Mouse (Mus musculus): ENCODE measurements around the gene Rnf213. TPM values are rescaled to one million over a fixed set of nuclear protein-coding genes. Genes with fewer than 3 reads are reported as not detected.

The Rnf213 gene
- total RNA-seq, 1 experiment, result 37.3 TPM

DNA sequence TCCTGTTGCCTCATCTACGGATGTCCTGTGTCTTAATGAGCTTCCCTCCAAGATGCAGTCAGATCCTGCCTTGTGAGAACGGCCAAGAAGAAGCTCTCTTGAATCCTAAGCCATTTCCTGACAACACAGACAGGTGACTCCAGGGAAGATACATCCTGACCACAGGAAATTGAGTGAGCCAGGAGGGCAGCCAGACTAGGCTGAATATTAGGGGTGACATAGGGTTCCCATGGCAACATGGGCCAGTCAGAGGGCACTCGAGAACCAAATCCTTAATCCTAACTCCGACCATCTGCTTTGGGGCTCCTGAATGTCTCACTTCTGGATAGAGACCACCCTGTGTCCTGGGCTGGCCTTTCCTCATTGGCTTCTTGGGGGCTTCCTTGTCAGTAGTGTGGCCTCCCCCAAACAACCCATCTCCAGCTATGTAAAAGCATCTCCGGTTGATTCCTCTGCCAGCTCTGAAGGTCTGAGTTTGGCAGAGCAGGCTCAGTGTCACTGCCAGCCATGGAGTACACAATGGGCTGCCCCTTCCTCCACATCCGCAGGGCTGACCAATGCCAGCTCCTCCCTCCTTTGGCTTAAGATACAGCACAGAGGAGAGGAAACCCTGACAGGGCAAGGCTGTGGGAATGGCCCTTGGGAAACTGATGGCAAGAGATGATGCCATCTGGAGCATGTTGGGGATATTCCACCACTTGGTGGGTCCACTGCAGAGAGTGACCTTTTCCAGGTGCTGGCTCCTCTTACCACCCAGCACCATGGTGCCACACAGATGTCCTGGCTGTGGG, 129.2 kb downstream of the Rnf213 start:
- TF ChIP-seq ZNF384 (IDR thresholded peaks at IDR 0.05; ENCODE audit: low read depth, low read length) (no peak), ZC3H11A (IDR thresholded peaks at IDR 0.05; ENCODE audit: borderline replicate concordance, low read depth, low read length) (no peak), HCFC1 (IDR thresholded peaks at IDR 0.05; ENCODE audit: borderline replicate concordance, insufficient read depth, low read length) (no peak), CHD2 (IDR thresholded peaks at IDR 0.05; ENCODE audit: low read depth, low read length) (no peak), MAFK (IDR thresholded peaks at IDR 0.05; ENCODE audit: insufficient read depth, low read depth, low read length) (no peak)
- Histone ChIP-seq H3K27ac (ENCODE audit: insufficient read depth, low read depth, low read length, poor library complexity, severe bottlenecking) (no peak overlapping the region), H3K36me3 (ENCODE audit: control insufficient read depth, insufficient read depth, low read length, poor library complexity, severe bottlenecking) (no peaks in the 10 kb centered on the region), H3K9ac (ENCODE audit: insufficient read depth, low read depth, low read length, poor library complexity, severe bottlenecking) (no peak overlapping the region), H3K4me3 (ENCODE audit: insufficient read depth in 1 of 2, low read depth in 1 of 2, low read length in 2 of 2, poor library complexity in 1 of 2, severe bottlenecking in 1 of 2) (no peak overlapping the region), H3K9me3 (ENCODE audit: control insufficient read depth, insufficient read depth, low read depth, low read length) (no peaks in the 10 kb centered on the region), H3K4me1 (ENCODE audit: control insufficient read depth in 2 of 2, insufficient read depth in 2 of 2, low read length in 2 of 2, poor library complexity in 1 of 2) (peaks cover 2 to 8% of the 10 kb centered on the region in 2 experiments)
- in situ Hi-C loops (cut with MboI; ENCODE audit: low sequenced_read_pairs in 2 of 2, unreplicated experiment in 2 of 2), result loop anchor here in 1 of 2 experiments (25.0 kb wide), 1 partner anchor 390 kb away; the partner anchor contains the start of gene Chmp6
- no peak for DNase-seq (ENCODE audit: low read depth, low spot score)

DNA sequence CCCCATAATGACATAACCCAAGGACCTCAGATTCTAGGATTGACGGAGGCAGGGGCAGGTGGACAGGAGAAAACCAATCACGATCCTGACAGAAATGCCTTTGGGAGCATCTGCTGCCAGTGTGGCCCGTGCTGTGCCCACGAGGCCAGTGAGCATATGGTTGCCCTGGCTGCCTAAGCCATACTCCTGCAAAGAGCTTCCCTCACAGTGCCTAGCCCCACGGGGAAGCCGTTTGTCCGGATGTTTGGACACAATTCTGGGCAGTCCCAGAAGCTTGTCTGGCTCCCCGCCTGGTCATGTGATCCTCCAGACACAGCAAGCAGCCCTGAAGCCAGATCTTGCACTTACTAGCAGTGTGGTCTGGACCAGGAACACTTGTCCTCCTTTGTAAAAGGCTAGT, 129.9 kb downstream of the Rnf213 start:
- peaks cover 2 to 8% of the 10 kb centered on the region in 2 experiments; a peak in 3 of 4 replicates for H3K4me1 ChIP-seq (ENCODE audit: control insufficient read depth in 2 of 2, insufficient read depth in 2 of 2, low read length in 2 of 2, poor library complexity in 1 of 2)
- no peak overlapping the region for H3K4me3 ChIP-seq (ENCODE audit: insufficient read depth in 1 of 2, low read depth in 1 of 2, low read length in 2 of 2, poor library complexity in 1 of 2, severe bottlenecking in 1 of 2)
- in situ Hi-C loops (cut with MboI; ENCODE audit: low sequenced_read_pairs in 2 of 2, unreplicated experiment in 2 of 2), result loop anchor here in 1 of 2 experiments (25.0 kb wide), 1 partner anchor 390 kb away; the partner anchor contains the start of gene Chmp6
- no peak overlapping the region for H3K27ac ChIP-seq (ENCODE audit: insufficient read depth, low read depth, low read length, poor library complexity, severe bottlenecking)
- H3K9ac ChIP-seq (ENCODE audit: insufficient read depth, low read depth, low read length, poor library complexity, severe bottlenecking), result no peak overlapping the region
- no peaks in the 10 kb centered on the region for H3K9me3 ChIP-seq (ENCODE audit: control insufficient read depth, insufficient read depth, low read depth, low read length)
- TF ChIP-seq HCFC1 (IDR thresholded peaks at IDR 0.05; ENCODE audit: borderline replicate concordance, insufficient read depth, low read length) (no peak), CHD2 (IDR thresholded peaks at IDR 0.05; ENCODE audit: low read depth, low read length) (no peak), ZC3H11A (IDR thresholded peaks at IDR 0.05; ENCODE audit: borderline replicate concordance, low read depth, low read length) (no peak), MAFK (IDR thresholded peaks at IDR 0.05; ENCODE audit: insufficient read depth, low read depth, low read length) (no peak), ZNF384 (IDR thresholded peaks at IDR 0.05; ENCODE audit: low read depth, low read length) (no peak)
- H3K36me3 ChIP-seq (ENCODE audit: control insufficient read depth, insufficient read depth, low read length, poor library complexity, severe bottlenecking), result no peaks in the 10 kb centered on the region
- no peak for DNase-seq (ENCODE audit: low read depth, low spot score)

DNA sequence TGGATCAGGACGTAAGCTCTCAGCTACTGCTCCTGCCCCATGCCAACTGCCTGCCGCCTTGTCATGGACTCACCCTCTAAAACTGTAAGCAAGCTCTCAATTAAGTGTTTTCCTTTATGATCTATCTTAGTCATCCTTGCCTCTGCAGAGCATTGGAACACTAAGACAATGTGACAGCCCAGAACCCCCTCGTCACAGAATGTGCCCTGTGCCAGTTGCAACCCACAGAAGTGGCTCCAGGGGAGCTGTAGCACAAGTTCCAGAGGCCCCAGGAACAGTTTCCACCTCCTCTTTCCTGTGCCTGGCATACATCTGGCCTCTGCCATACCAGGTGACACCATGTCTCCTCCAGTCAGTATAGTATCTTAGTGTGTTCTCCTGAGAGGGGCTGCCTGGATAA, 130.5 kb downstream of the Rnf213 start:
- no peak overlapping the region for H3K27ac ChIP-seq (ENCODE audit: insufficient read depth, low read depth, low read length, poor library complexity, severe bottlenecking)
- H3K4me3 ChIP-seq (ENCODE audit: insufficient read depth in 1 of 2, low read depth in 1 of 2, low read length in 2 of 2, poor library complexity in 1 of 2, severe bottlenecking in 1 of 2), result no peak overlapping the region
- H3K9me3 ChIP-seq (ENCODE audit: control insufficient read depth, insufficient read depth, low read depth, low read length), result no peaks in the 10 kb centered on the region
- TF ChIP-seq ZC3H11A (IDR thresholded peaks at IDR 0.05; ENCODE audit: borderline replicate concordance, low read depth, low read length), result no peak
- TF ChIP-seq MAFK (IDR thresholded peaks at IDR 0.05; ENCODE audit: insufficient read depth, low read depth, low read length), result no peak
- TF ChIP-seq ZNF384 (IDR thresholded peaks at IDR 0.05; ENCODE audit: low read depth, low read length), result no peak
- TF ChIP-seq CHD2 (IDR thresholded peaks at IDR 0.05; ENCODE audit: low read depth, low read length), result no peak
- no peak for TF ChIP-seq HCFC1 (IDR thresholded peaks at IDR 0.05; ENCODE audit: borderline replicate concordance, insufficient read depth, low read length)
- peaks cover 2 to 8% of the 10 kb centered on the region in 2 experiments; a peak in 3 of 4 replicates for H3K4me1 ChIP-seq (ENCODE audit: control insufficient read depth in 2 of 2, insufficient read depth in 2 of 2, low read length in 2 of 2, poor library complexity in 1 of 2)
- in situ Hi-C loops (cut with MboI; ENCODE audit: low sequenced_read_pairs in 2 of 2, unreplicated experiment in 2 of 2), result loop anchor here in 1 of 2 experiments (25.0 kb wide), 1 partner anchor 389 kb away; the partner anchor contains the start of gene Chmp6
- no peak overlapping the region for H3K9ac ChIP-seq (ENCODE audit: insufficient read depth, low read depth, low read length, poor library complexity, severe bottlenecking)
- H3K36me3 ChIP-seq (ENCODE audit: control insufficient read depth, insufficient read depth, low read length, poor library complexity, severe bottlenecking), result no peaks in the 10 kb centered on the region
- DNase-seq (ENCODE audit: low read depth, low spot score), result no peak

DNA sequence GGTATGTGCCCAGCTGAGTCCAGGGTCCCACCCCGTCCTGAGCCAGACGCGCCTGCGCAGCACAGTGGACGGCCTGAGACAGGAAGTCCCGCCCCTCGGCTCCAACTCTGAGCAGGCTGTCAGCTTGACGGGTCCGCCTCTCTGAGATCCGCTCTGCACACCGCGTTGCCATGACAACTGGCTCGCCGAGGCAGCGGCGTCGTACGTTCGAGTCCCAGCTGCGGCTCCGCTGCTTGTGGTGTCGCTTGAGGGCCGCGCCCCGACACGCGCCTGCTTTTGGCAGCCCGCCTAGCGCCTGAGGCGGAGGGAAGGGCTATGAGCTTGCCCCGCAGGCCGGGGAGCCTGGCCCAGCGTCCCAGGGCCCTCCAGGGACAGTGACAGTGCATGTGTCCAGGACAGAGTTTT, 131.6 kb downstream of the Rnf213 start:
- Histone ChIP-seq H3K36me3 (ENCODE audit: control insufficient read depth, insufficient read depth, low read length, poor library complexity, severe bottlenecking) (no peaks in the 10 kb centered on the region), H3K27ac (ENCODE audit: insufficient read depth, low read depth, low read length, poor library complexity, severe bottlenecking) (no peak overlapping the region), H3K4me3 (ENCODE audit: insufficient read depth in 1 of 2, low read depth in 1 of 2, low read length in 2 of 2, poor library complexity in 1 of 2, severe bottlenecking in 1 of 2) (peak overlapping the region in 1 of 2 experiments; percentile 3; a peak in 1 of 4 replicates), H3K4me1 (ENCODE audit: control insufficient read depth in 2 of 2, insufficient read depth in 2 of 2, low read length in 2 of 2, poor library complexity in 1 of 2) (peaks cover 2 to 12% of the 10 kb centered on the region in 2 experiments; a peak in 3 of 4 replicates), H3K9ac (ENCODE audit: insufficient read depth, low read depth, low read length, poor library complexity, severe bottlenecking) (no peak overlapping the region), H3K9me3 (ENCODE audit: control insufficient read depth, insufficient read depth, low read depth, low read length) (no peaks in the 10 kb centered on the region)
- in situ Hi-C loops (cut with MboI; ENCODE audit: low sequenced_read_pairs in 2 of 2, unreplicated experiment in 2 of 2), result loop anchor here in 1 of 2 experiments (25.0 kb wide), 1 partner anchor 388 kb away; the partner anchor contains the start of gene Chmp6
- peak; percentile 84 for DNase-seq (ENCODE audit: low read depth, low spot score)
- TF ChIP-seq HCFC1 (IDR thresholded peaks at IDR 0.05; ENCODE audit: borderline replicate concordance, insufficient read depth, low read length) (0 out of 2 replicates have a peak, but pooled peaks have one; percentile 34), CHD2 (IDR thresholded peaks at IDR 0.05; ENCODE audit: low read depth, low read length) (no peak)

Data from ES-E14 (cell line).